Mouse (Mus musculus) mouse trophoblast stem cell (cell line): ENCODE data around the gene Ube2e3.

Experiments used
- in situ Hi-C, 2 experiments: fragments of 300-500 bp; cut with MseI, MboI; formaldehyde crosslinking; loops; 2 replicates in 1 of 2; 3 replicates in 1 of 2; pipeline ENCODE4 v1.15.1; 2025

Gene Ube2e3

GRCm38 (mm10) chr2:78882743-78883433 lies 15.0 kb downstream of the Ube2e3 start:
- in situ Hi-C loops = no loop called here

- in situ Hi-C loops = no loop called here
Measured at GRCm38 (mm10) chr2:78886446-78886845, 18.5 kb downstream of the Ube2e3 start.

- in situ Hi-C loops = no loop called here
Measured at GRCm38 (mm10) chr2:78888190-78888589, 20.3 kb downstream of the Ube2e3 start.

GRCm38 (mm10) chr2:78895216-78895615 lies 27.3 kb downstream of the Ube2e3 start:
- in situ Hi-C loops = no loop called here

- in situ Hi-C loops = loop anchor here in 1 of 2 experiments (25.0 kb wide), 1 partner anchor 869 kb away; no protein-coding TSS in a partner anchor
Measured at GRCm38 (mm10) chr2:78905916-78906315, 38.0 kb downstream of the Ube2e3 start.

GRCm38 (mm10) chr2:78911516-78911915 lies 43.6 kb downstream of the Ube2e3 start:
- in situ Hi-C loops = loop anchor here (10.0 to 25.0 kb wide), 2 partner anchors 857 to 874 kb away; no protein-coding TSS in a partner anchor

GRCm38 (mm10) chr2:78914861-78915260 lies 46.9 kb downstream of the Ube2e3 start:
- in situ Hi-C loops = loop anchor here (10.0 to 25.0 kb wide), 2 partner anchors 860 to 878 kb away; no protein-coding TSS in a partner anchor

GRCm38 (mm10) chr2:78922980-78923674 lies 55.2 kb downstream of the Ube2e3 start:
- in situ Hi-C loops = loop anchor here in 1 of 2 experiments (25.0 kb wide), 1 partner anchor 886 kb away; no protein-coding TSS in a partner anchor

- in situ Hi-C loops = no loop called here
Measured at GRCm38 (mm10) chr2:78925807-78926206, 57.9 kb downstream of the Ube2e3 start.

GRCm38 (mm10) chr2:78927625-78928024 lies 59.7 kb downstream of the Ube2e3 start:
- in situ Hi-C loops = no loop called here

GRCm38 (mm10) chr2:78928080-78928479 lies 60.2 kb downstream of the Ube2e3 start:
- in situ Hi-C loops = no loop called here

- in situ Hi-C loops = no loop called here
Measured at GRCm38 (mm10) chr2:78931358-78931757, 63.4 kb downstream of the Ube2e3 start.

- in situ Hi-C loops = loop anchor here (25.0 kb wide), 2 partner anchors 303 to 528 kb away; partner anchors contain the start of gene Itga4 (in 1 of the 2)
Measured at GRCm38 (mm10) chr2:78959451-78959850, 91.5 kb downstream of the Ube2e3 start.

GRCm38 (mm10) chr2:78960288-78960687 lies 92.4 kb downstream of the Ube2e3 start:
- in situ Hi-C loops = loop anchor here (25.0 kb wide), 2 partner anchors 302 to 527 kb away; partner anchors contain the start of gene Itga4 (in 1 of the 2)

GRCm38 (mm10) chr2:78961023-78961422 lies 93.1 kb downstream of the Ube2e3 start:
- in situ Hi-C loops = loop anchor here (25.0 kb wide), 2 partner anchors 301 to 526 kb away; partner anchors contain the start of gene Itga4 (in 1 of the 2)

GRCm38 (mm10) chr2:78961580-78961979 lies 93.7 kb downstream of the Ube2e3 start:
- in situ Hi-C loops = loop anchor here (25.0 kb wide), 2 partner anchors 301 to 526 kb away; partner anchors contain the start of gene Itga4 (in 1 of the 2)

- in situ Hi-C loops = loop anchor here (25.0 kb wide), 2 partner anchors 297 to 522 kb away; partner anchors contain the start of gene Itga4 (in 1 of the 2)
Measured at GRCm38 (mm10) chr2:78964995-78965394, 97.1 kb downstream of the Ube2e3 start.

- in situ Hi-C loops = loop anchor here (25.0 kb wide), 2 partner anchors 297 to 522 kb away; partner anchors contain the start of gene Itga4 (in 1 of the 2)
Measured at GRCm38 (mm10) chr2:78965396-78965795, 97.5 kb downstream of the Ube2e3 start.

GRCm38 (mm10) chr2:78970088-78970487 lies 102.2 kb downstream of the Ube2e3 start:
- in situ Hi-C loops = loop anchor here (25.0 kb wide), 2 partner anchors 292 to 517 kb away; partner anchors contain the start of gene Itga4 (in 1 of the 2)
